Mouse (Mus musculus) embryo, embryonic 10 days (tissue): ENCODE results near the gene Gm11273.
A peak's percentile ranks its signal among the peaks of the same experiment; 100 is the strongest.
"Not testable (repeated sequence)": the region's sequence is repeated elsewhere in the genome, so short reads cannot be mapped to it uniquely, and the experiment has no call there.

ENCODE experiments used
- DNase-seq: peaks from one replicate; pipeline ENCODE4 v3.0.0-alpha.2; 2015; ENCODE audit warnings: low spot score

Gm11273 gene

GRCm38 (mm10) chr13:21501182-21501581 is at the start of gene Gm11273:
TSS of gene Gm11273 (minus strand) at chr13:21501418.
- not testable (repeated sequence) for DNase-seq

GRCm38 (mm10) chr13:21550416-21551110 is 49.3 kb upstream of the Gm11273 start:
- DNase-seq, result no peak

GRCm38 (mm10) chr13:21549487-21549886 is 48.3 kb upstream of the Gm11273 start:
- no peak for DNase-seq

- no peak for DNase-seq
Measured at GRCm38 (mm10) chr13:21542708-21543107, 41.5 kb upstream of the Gm11273 start, which contains the start of gene Olfr1366. TSS of gene Olfr1366 (minus strand) at chr13:21542808.

- peak; percentile 87 for DNase-seq
Measured at GRCm38 (mm10) chr13:21530781-21531201, 29.6 kb upstream of the Gm11273 start, which contains the start of gene Zkscan8. TSS of gene Zkscan8 (minus strand) at chr13:21531120.

GRCm38 (mm10) chr13:21530136-21530535 is 28.9 kb upstream of the Gm11273 start:
- DNase-seq, result no peak

- DNase-seq, result peak; percentile 86
Measured at GRCm38 (mm10) chr13:21506221-21506649, 5.0 kb upstream of the Gm11273 start.

- no peak for DNase-seq
Measured at GRCm38 (mm10) chr13:21502296-21502695, 1.1 kb upstream of the Gm11273 start.

GRCm38 (mm10) chr13:21495080-21495479 is 6.1 kb downstream of the Gm11273 start, which contains the start of gene AK157302:
TSS of gene AK157302 (plus strand) at chr13:21495223.
- DNase-seq, result no peak

- DNase-seq, result no peak
Measured at GRCm38 (mm10) chr13:21492847-21493246, 8.4 kb downstream of the Gm11273 start.

- no peak for DNase-seq
Measured at GRCm38 (mm10) chr13:21486881-21487280, 14.3 kb downstream of the Gm11273 start.

GRCm38 (mm10) chr13:21478759-21479670 is 22.2 kb downstream of the Gm11273 start, which contains the start of the genes Zkscan4 and Gm10065:
TSS of gene Zkscan4 (plus strand) at chr13:21478907.
TSS of gene Gm10065 (minus strand) at chr13:21479441.
- DNase-seq, result peak; percentile 80

- DNase-seq, result peak; percentile 9
Measured at GRCm38 (mm10) chr13:21472427-21472826, 28.8 kb downstream of the Gm11273 start.

GRCm38 (mm10) chr13:21469097-21469496 is 32.1 kb downstream of the Gm11273 start:
- DNase-seq, result no peak

GRCm38 (mm10) chr13:21468061-21469019 is 32.9 kb downstream of the Gm11273 start, which contains the start of gene Nkapl:
TSS of gene Nkapl (minus strand) at chr13:21468509.
- DNase-seq, result peak; percentile 94

GRCm38 (mm10) chr13:21467336-21467735 is 33.9 kb downstream of the Gm11273 start:
- DNase-seq, result no peak

GRCm38 (mm10) chr13:21462516-21462915 is 38.7 kb downstream of the Gm11273 start:
- DNase-seq, result not testable (repeated sequence)

GRCm38 (mm10) chr13:21456347-21456746 is 44.9 kb downstream of the Gm11273 start:
- peak; percentile 63 for DNase-seq

GRCm38 (mm10) chr13:21454133-21454532 is 47.1 kb downstream of the Gm11273 start:
- DNase-seq, result no peak

GRCm38 (mm10) chr13:21453449-21453848 is 47.8 kb downstream of the Gm11273 start, which contains the start of gene Zscan26:
TSS of gene Zscan26 (minus strand) at chr13:21453730.
- DNase-seq, result peak; percentile 94

GRCm38 (mm10) chr13:21453042-21453441 is 48.2 kb downstream of the Gm11273 start:
- DNase-seq, result no peak
